Mouse (Mus musculus) hindbrain, postnatal 0 days (tissue): ENCODE data around the gene Gm9376. TPM values are rescaled to one million over a fixed set of nuclear protein-coding genes. Genes with fewer than 3 reads are reported as not detected.

Experiments
- ATAC-seq: fragments of 200-750 bp; cut with Nextera tagmentation; 2 replicates; pipeline ENCODE4 v1.8.0; 2017; ENCODE audit warnings: mild to moderate bottlenecking, moderate TSS enrichment, moderate library complexity
- DNase-seq: peaks from one replicate; pipeline ENCODE4 v3.0.0-alpha.2; 2015; ENCODE audit warnings: low spot score
- H3K27ac ChIP-seq: fragments of 300-500 bp; sonication (generic); 2 replicates; pipeline ENCODE4 v1.5.1; 2014; ENCODE audit warnings: mild to moderate bottlenecking
- H3K27me3 ChIP-seq: fragments of 300-500 bp; sonication (generic); 2 replicates; pipeline ENCODE4 v1.6.1; 2014; ENCODE audit warnings: low read length, mixed read lengths; ENCODE audit not compliant: insufficient read depth
- H3K36me3 ChIP-seq: fragments of 300-500 bp; sonication (generic); 2 replicates; pipeline ENCODE4 v1.6.1; 2014; ENCODE audit warnings: low read length, mixed read lengths; ENCODE audit not compliant: insufficient read depth
- H3K4me1 ChIP-seq: fragments of 300-500 bp; sonication (generic); 2 replicates; pipeline ENCODE4 v1.6.1; 2014; ENCODE audit warnings: antibody characterized with exemption, low read length, mixed read lengths; ENCODE audit not compliant: insufficient read depth
- H3K4me2 ChIP-seq: fragments of 300-500 bp; sonication (generic); 2 replicates; pipeline ENCODE4 v1.6.1; 2014; ENCODE audit warnings: low read depth, mild to moderate bottlenecking, low read length, moderate library complexity, mixed read lengths
- H3K4me3 ChIP-seq: fragments of 300-500 bp; sonication (generic); 2 replicates; pipeline ENCODE4 v1.5.1; 2014; ENCODE audit warnings: low read length
- H3K9ac ChIP-seq: fragments of 300-500 bp; sonication (generic); replicated peaks from 2 replicates; pipeline ENCODE4 v1.6.1; 2014; ENCODE audit warnings: mild to moderate bottlenecking, low read length, moderate library complexity, mixed read lengths
- H3K9me3 ChIP-seq: fragments of 300-500 bp; sonication (generic); 2 replicates; pipeline ENCODE4 v1.6.1; 2016; ENCODE audit warnings: low read length, mixed read lengths
- CTCF ChIP-seq: IDR thresholded peaks from 2 replicates; pipeline ENCODE4 v1.5.1; 2016; ENCODE audit warnings: antibody characterized with exemption, control low read depth, low read depth
- WGBS: fragments of 180-500 bp; shearing (Covaris S2); extraction: QIAGEN DNeasy Blood & Tissue Kit; methylation state at CpG from one replicate; pipeline ENCODE4 v1.1.7; 2014; 5-methylcytosine and 5-hydroxymethylcytosine counted together
- microRNA-seq, 2 experiments: library from miRNA; unstranded; fragments of <30 nt; microRNA quantifications; one replicate each; pipeline ENCODE4; 2016
- polyA plus RNA-seq: library from polyadenylated mRNA; unstranded; fragments of >200 nt; fragmentation: Nextera tagmentation; extraction: Ambion mirVana; gene quantifications from 2 replicates; pipeline ENCODE4 v1.2.1, GENCODE M21; 2015
- total RNA-seq: library from RNA; depleted of rRNA; stranded (reverse); fragments of >200 nt; gene quantifications from 2 replicates; pipeline ENCODE4 v1.2.3, GENCODE M21; 2014; rRNA removed

The Gm9376 gene
- total and polyA plus RNA-seq, 2 experiments from 2014 or later, result not detected

- DNase-seq, result no peak
- ATAC-seq, result no peak
- no peak overlapping the region for H3K27ac ChIP-seq
- no peak overlapping the region for H3K4me3 ChIP-seq
- H3K4me2 ChIP-seq, result no peak overlapping the region
- no peak for TF ChIP-seq CTCF
- H3K4me1 ChIP-seq, result no peaks in the 10 kb centered on the region
- no peaks in the 10 kb centered on the region for H3K9me3 ChIP-seq
- H3K36me3 ChIP-seq, result no peaks in the 10 kb centered on the region
- WGBS, result 60% methylated on average over 9 of the region's 9 CpGs
- H3K9ac ChIP-seq, result no peak overlapping the region
- no peaks in the 10 kb centered on the region for H3K27me3 ChIP-seq
These were observed 39.2 kb downstream of the Gm9376 start for GRCm38 (mm10) chr14:118305951-118306350.

DNA sequence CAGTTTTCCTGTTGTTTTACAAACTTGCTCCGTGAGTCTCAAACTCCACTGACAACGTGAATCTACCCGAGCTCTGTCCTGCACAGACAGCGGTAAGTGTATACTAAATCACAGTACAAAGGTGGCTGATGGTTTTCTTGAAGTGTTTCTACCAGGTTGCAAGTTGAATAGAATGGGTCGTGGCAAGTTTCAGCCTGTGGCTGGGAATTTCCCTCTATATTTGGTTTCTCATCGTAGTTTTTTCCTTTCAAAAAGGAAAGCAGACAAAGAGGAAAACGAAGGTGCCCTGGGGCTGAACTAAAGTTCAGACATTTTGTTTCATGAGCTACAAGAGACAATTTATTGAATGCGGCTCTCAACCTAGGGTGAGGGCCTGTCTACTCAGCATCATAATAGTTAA is 40.3 kb downstream of the Gm9376 start:
- no peak overlapping the region for H3K27ac ChIP-seq
- no peak overlapping the region for H3K4me3 ChIP-seq
- WGBS, result 81% methylated on average over 8 of the region's 8 CpGs
- ATAC-seq (no peak), DNase-seq (no peak)
- H3K9me3 ChIP-seq, result no peaks in the 10 kb centered on the region
- H3K36me3 ChIP-seq, result no peaks in the 10 kb centered on the region
- H3K4me2 ChIP-seq, result no peak overlapping the region
- no peaks in the 10 kb centered on the region for H3K27me3 ChIP-seq
- no peak overlapping the region for H3K9ac ChIP-seq
- no peak for TF ChIP-seq CTCF
- no peaks in the 10 kb centered on the region for H3K4me1 ChIP-seq

GRCm38 (mm10) chr14:118311703-118312102 is 44.9 kb downstream of the Gm9376 start:
- Histone ChIP-seq H3K27me3 (no peaks in the 10 kb centered on the region), H3K27ac (no peak overlapping the region), H3K9ac (no peak overlapping the region), H3K4me1 (no peaks in the 10 kb centered on the region), H3K4me3 (no peak overlapping the region), H3K4me2 (no peak overlapping the region), H3K9me3 (no peaks in the 10 kb centered on the region), H3K36me3 (no peaks in the 10 kb centered on the region)
- DNase-seq, result no peak
- ATAC-seq, result no peak
- 94% methylated on average over 8 of the region's 8 CpGs for WGBS
- no peak for TF ChIP-seq CTCF

DNA sequence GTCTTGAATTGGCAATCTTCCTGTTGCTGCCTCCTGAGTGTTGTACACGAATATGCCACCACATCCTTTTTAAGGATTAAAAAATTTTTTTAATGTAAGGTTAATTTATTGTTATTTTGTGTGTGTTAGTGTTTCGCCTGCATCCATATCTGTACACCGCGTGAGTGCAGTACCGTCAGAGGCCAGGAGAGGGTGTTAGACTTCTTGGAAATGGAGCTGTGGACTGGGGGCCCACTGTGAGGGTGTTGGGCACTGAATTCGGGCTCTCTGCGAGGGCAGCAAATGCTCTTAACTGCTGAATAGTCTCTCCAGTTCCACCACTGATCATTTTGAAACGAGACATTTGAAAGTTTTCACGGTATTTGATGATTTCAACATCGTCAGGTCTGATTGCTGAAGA is 45.9 kb downstream of the Gm9376 start:
- no peak for ATAC-seq
- Histone ChIP-seq H3K4me1 (no peaks in the 10 kb centered on the region), H3K27ac (no peak overlapping the region), H3K4me3 (no peak overlapping the region), H3K9me3 (no peaks in the 10 kb centered on the region), H3K9ac (no peak overlapping the region), H3K36me3 (no peaks in the 10 kb centered on the region), H3K4me2 (no peak overlapping the region), H3K27me3 (no peaks in the 10 kb centered on the region)
- no peak for DNase-seq
- peak; percentile 17 for TF ChIP-seq CTCF
- 93% methylated on average over 10 of the region's 10 CpGs for WGBS

DNA sequence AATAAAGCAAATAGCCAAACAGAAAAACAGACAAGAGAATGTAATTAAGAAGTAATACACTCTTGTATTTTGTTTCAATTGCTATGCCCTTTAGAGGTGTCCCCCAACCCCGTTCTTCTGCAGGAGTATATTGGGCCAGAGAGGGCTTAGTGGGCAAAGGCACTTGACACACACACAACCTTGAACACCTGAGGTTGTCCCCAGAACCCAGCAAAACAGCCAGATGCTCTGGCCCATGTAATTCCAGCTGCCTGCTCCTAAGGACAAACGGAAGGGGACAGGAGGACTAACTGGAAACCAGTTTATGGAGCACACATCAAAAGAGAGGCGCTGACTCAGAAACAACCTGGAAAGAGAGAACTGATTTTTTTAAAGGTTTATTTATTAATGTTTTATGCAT is 47.2 kb downstream of the Gm9376 start:
- Histone ChIP-seq H3K27me3 (no peaks in the 10 kb centered on the region), H3K27ac (no peak overlapping the region), H3K9ac (no peak overlapping the region), H3K4me2 (no peak overlapping the region), H3K9me3 (no peaks in the 10 kb centered on the region), H3K4me1 (no peaks in the 10 kb centered on the region), H3K4me3 (no peak overlapping the region), H3K36me3 (no peaks in the 10 kb centered on the region)
- no peak for TF ChIP-seq CTCF
- ATAC-seq (no peak), DNase-seq (no peak)
- 95% methylated on average over 3 of the region's 3 CpGs for WGBS

DNA sequence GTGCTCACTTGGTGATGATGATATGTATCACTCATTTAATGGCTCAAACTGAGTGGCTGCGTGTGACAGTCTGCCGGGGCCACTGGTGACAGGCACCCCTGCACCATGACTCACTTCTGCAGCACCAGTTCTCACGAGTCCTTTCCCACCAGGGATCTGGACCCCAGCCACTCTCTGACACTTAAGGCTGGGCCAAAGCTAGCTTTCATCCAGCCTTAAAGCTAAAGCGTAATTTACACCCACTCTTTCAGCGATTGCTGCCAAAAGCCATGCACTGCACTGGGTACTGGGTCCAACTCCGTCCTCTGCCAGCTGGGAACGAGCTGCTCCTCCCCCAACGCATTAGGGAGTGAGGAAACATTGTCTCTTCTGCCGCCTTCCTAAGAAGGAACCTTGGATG is 50.5 kb downstream of the Gm9376 start:
- TF ChIP-seq CTCF, result no peak
- Histone ChIP-seq H3K9me3 (no peaks in the 10 kb centered on the region), H3K4me1 (no peaks in the 10 kb centered on the region; the same call in 1 of the 2 replicates), H3K36me3 (no peaks in the 10 kb centered on the region), H3K9ac (no peak overlapping the region), H3K4me2 (peak overlapping the region; percentile 18; the same call in 1 of the 2 replicates), H3K27ac (no peak overlapping the region), H3K27me3 (no peaks in the 10 kb centered on the region), H3K4me3 (no peak overlapping the region)
- peak; percentile 68 for ATAC-seq
- 47% methylated on average over 9 of the region's 9 CpGs for WGBS
- DNase-seq, result peak; percentile 71

Small RNA genes lying within 50 kb of the gene (microRNA-seq; reads per million reads assigned to microRNA genes)
- gene Mir6241, result 0 reads per million in 2 experiments

Other genes starting within 250 kb of the Gm9376 start
- 0.10 TPM in 1 of 2 replicates, not detected in the other for gene Dct, start 214.7 kb upstream of the Gm9376 start, total RNA-seq
- 0.70 and 0.82 TPM in 2 replicates for gene Dct, start 214.7 kb upstream of the Gm9376 start, polyA plus RNA-seq
- gene Tgds, start 134.2 kb upstream of the Gm9376 start, total RNA-seq, result 8.1 and 10.0 TPM in 2 replicates
- gene Tgds, start 134.2 kb upstream of the Gm9376 start, polyA plus RNA-seq, result 8.8 and 10.3 TPM in 2 replicates
- gene Gpr180, start 129.8 kb upstream of the Gm9376 start, total RNA-seq, result 53.7 and 68.2 TPM in 2 replicates
- gene Gpr180, start 129.8 kb upstream of the Gm9376 start, polyA plus RNA-seq, result 50.1 and 50.4 TPM in 2 replicates
- gene Sox21, start 29.9 kb upstream of the Gm9376 start, total RNA-seq, result 15.9 and 20.1 TPM in 2 replicates
- 4.1 TPM in 2 replicates for gene Sox21, start 29.9 kb upstream of the Gm9376 start, polyA plus RNA-seq